Mouse (Mus musculus) spleen, adult 2 months (tissue): ENCODE measurements around the gene Dmrtc2. TPM values are rescaled to one million over a fixed set of nuclear protein-coding genes. Genes with fewer than 3 reads are reported as not detected.
"Not testable (repeated sequence)": the region's sequence is repeated elsewhere in the genome, so short reads cannot be mapped to it uniquely, and the experiment has no call there.

Experiments used
- DNase-seq, 2 experiments: peaks; one replicate each; pipeline versions ENCODE4 v3.0.0 to v3.0.0-alpha.2; 2012 to 2021; ENCODE audit warnings: low spot score in 2 of 2, low read depth in 1 of 2
- H3K27ac ChIP-seq: fragments of 200-500 bp; 2 replicates; pipeline ENCODE4 v1.5.1; 2012; ENCODE audit warnings: low read length, inconsistent platforms; ENCODE audit not compliant: insufficient read depth
- H3K27me3 ChIP-seq: fragments of 200-500 bp; 2 replicates; pipeline ENCODE4 v1.6.1; 2012; ENCODE audit warnings: mild to moderate bottlenecking, moderate library complexity, low read length, inconsistent platforms; ENCODE audit not compliant: control insufficient read depth, insufficient read depth
- H3K36me3 ChIP-seq: fragments of 200-500 bp; 2 replicates; pipeline ENCODE4 v1.6.1; 2012; ENCODE audit warnings: mild to moderate bottlenecking, low read length, inconsistent platforms; ENCODE audit not compliant: control insufficient read depth, insufficient read depth
- H3K4me1 ChIP-seq: fragments of 200-500 bp; 2 replicates; pipeline ENCODE4 v1.6.1; 2011; ENCODE audit warnings: inconsistent platforms; ENCODE audit not compliant: control insufficient read depth, insufficient read depth, insufficient read length
- H3K4me3 ChIP-seq: fragments of 200-500 bp; 2 replicates; pipeline ENCODE4 v1.5.1; 2011; ENCODE audit warnings: mild to moderate bottlenecking, inconsistent platforms; ENCODE audit not compliant: insufficient read depth, insufficient read length; ENCODE audit errors: extremely low read depth
- CTCF ChIP-seq: fragments of 200-500 bp; IDR thresholded peaks from 2 replicates; pipeline ENCODE4 v1.5.1; 2011; ENCODE audit warnings: mild to moderate bottlenecking, inconsistent platforms; ENCODE audit not compliant: insufficient read depth, insufficient read length, insufficient replicate concordance; ENCODE audit errors: extremely low read depth
- POLR2A ChIP-seq: fragments of 200-500 bp; IDR thresholded peaks from 2 replicates; pipeline ENCODE4 v1.6.1; 2011; ENCODE audit warnings: low read depth, low read length, inconsistent platforms
- WGBS: fragments of 180-500 bp; shearing (Covaris S2); methylation state at CpG from one replicate; pipeline ENCODE4 v1.1.7; 2018; 5-methylcytosine and 5-hydroxymethylcytosine counted together
- polyA plus RNA-seq: library from polyadenylated mRNA; depleted of rRNA; stranded (reverse); fragments of >200 nt; gene quantifications from 2 replicates; pipeline ENCODE4 v1.2.3, GENCODE M21; 2012; rRNA removed

Gene Dmrtc2
- polyA plus RNA-seq: not detected in 2 replicates

GRCm38 (mm10) chr7:24869532-24870165, at the start of gene Dmrtc2, which contains the start of gene Lypd4:
TSS of gene Dmrtc2 (plus strand) at chr7:24870057.
TSS of gene Lypd4 (minus strand) at chr7:24869941.
- Histone ChIP-seq H3K27ac (no peak within 1 kb of the TSS), H3K4me1 (no peaks in the 10 kb centered on the region), H3K4me3 (no peak within 1 kb of the TSS), H3K27me3 (no peaks in the 10 kb centered on the region), H3K36me3 (no peaks in the 10 kb centered on the region)
- no peak for DNase-seq
- no peak for TF ChIP-seq POLR2A
- no peak for TF ChIP-seq CTCF
- 71% methylated on average over 41 of the region's 41 CpGs for WGBS

GRCm38 (mm10) chr7:24824452-24824851, 45.4 kb upstream of the Dmrtc2 start:
- no peak overlapping the region for H3K27ac ChIP-seq
- H3K4me3 ChIP-seq: no peak overlapping the region
- H3K36me3 ChIP-seq: no peaks in the 10 kb centered on the region
- TF ChIP-seq CTCF: no peak
- no peak for TF ChIP-seq POLR2A
- no peaks in the 10 kb centered on the region for H3K27me3 ChIP-seq
- 10% methylated on average over 7 of the region's 7 CpGs for WGBS
- no peaks in the 10 kb centered on the region for H3K4me1 ChIP-seq
- no peak for DNase-seq

- DNase-seq: no peak
- no peak for TF ChIP-seq CTCF
- TF ChIP-seq POLR2A: no peak
- 88% methylated on average over 4 of the region's 4 CpGs for WGBS
- no peak overlapping the region for H3K27ac ChIP-seq
- H3K4me3 ChIP-seq: no peak overlapping the region
- no peaks in the 10 kb centered on the region for H3K36me3 ChIP-seq
- no peaks in the 10 kb centered on the region for H3K4me1 ChIP-seq
- no peaks in the 10 kb centered on the region for H3K27me3 ChIP-seq
Observed at GRCm38 (mm10) chr7:24827181-24827580, 42.7 kb upstream of the Dmrtc2 start.

- H3K27me3 ChIP-seq, H3K36me3 ChIP-seq, H3K4me3 ChIP-seq: not testable (repeated sequence)
- 21% methylated on average over 13 of the region's 13 CpGs for WGBS
- Histone ChIP-seq H3K27ac (peak overlapping the region; percentile 88), H3K4me1 (peaks cover 17% of the 10 kb centered on the region; the same call in 1 of the 2 replicates)
- peak; percentile 44 to 56 for DNase-seq
Observed at GRCm38 (mm10) chr7:24838732-24839409, 31.0 kb upstream of the Dmrtc2 start.

- Histone ChIP-seq H3K36me3 (no peaks in the 10 kb centered on the region), H3K27me3 (no peaks in the 10 kb centered on the region), H3K27ac (peak overlapping the region; percentile 88), H3K4me3 (no peak overlapping the region), H3K4me1 (peaks cover 17% of the 10 kb centered on the region; the same call in 1 of the 2 replicates)
- DNase-seq: peak in 1 of 2 experiments; percentile 43
- WGBS: 39% methylated on average over 8 of the region's 8 CpGs
- TF ChIP-seq CTCF (no peak), POLR2A (no peak)
Observed at GRCm38 (mm10) chr7:24839410-24839808, 30.4 kb upstream of the Dmrtc2 start.

GRCm38 (mm10) chr7:24840331-24840730, 29.5 kb upstream of the Dmrtc2 start:
- WGBS: 82% methylated on average over 3 of the region's 3 CpGs
- Histone ChIP-seq H3K27me3 (no peaks in the 10 kb centered on the region), H3K4me1 (peaks cover 17% of the 10 kb centered on the region; the same call in 1 of the 2 replicates), H3K27ac (no peak overlapping the region), H3K4me3 (no peak overlapping the region), H3K36me3 (no peaks in the 10 kb centered on the region)
- TF ChIP-seq POLR2A (no peak), CTCF (no peak)
- DNase-seq: no peak

GRCm38 (mm10) chr7:24841009-24841408, 28.8 kb upstream of the Dmrtc2 start:
- H3K4me3 ChIP-seq: no peak overlapping the region
- no peak for DNase-seq
- H3K4me1 ChIP-seq: peaks cover 17% of the 10 kb centered on the region; the same call in 1 of the 2 replicates
- H3K36me3 ChIP-seq: no peaks in the 10 kb centered on the region
- WGBS: 87% methylated on average over 4 of the region's 4 CpGs
- no peaks in the 10 kb centered on the region for H3K27me3 ChIP-seq
- no peak for TF ChIP-seq CTCF
- TF ChIP-seq POLR2A: no peak
- H3K27ac ChIP-seq: no peak overlapping the region
